Mouse (Mus musculus): ENCODE results near the gene Ptprk.

The Ptprk gene

DNA sequence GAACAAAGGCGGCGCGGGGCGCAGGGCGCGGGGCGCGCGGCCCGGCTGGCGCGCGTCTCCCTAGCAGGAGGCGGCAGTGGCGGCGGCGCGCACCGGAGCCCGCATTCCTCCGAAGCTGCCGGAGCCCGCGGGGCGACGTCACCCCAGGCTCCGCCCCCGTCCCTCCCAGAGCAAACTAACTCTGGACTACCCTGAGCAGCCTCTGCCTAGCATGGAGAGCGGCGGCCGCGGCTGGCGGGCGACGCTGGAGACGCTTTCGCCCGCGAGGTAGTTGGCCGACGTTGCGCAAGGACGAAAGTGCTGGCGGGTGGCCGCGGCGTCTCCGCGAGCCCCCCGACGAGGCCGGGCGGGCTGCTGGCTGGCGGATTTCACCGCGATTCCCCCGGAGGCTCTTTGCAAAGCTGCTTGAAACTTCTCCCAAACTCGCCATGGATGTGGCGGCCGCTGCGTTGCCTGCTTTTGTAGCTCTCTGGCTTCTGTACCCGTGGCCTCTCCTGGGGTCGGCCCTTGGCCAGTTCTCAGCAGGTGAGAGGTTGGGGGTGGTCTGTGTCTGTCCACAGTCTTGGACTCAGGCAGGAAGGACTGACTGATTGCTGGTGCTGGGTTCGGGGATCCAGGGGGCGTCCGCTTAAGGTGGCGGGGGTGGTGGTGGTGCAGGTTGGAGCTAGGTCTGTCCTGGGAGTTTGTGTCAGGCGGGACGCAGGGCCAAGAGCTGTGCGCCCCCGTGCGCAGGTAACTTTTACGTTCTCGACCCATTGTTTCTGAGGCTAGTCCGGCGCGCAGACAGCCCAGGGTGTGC lies at the start of gene Ptprk:
Ptprk (plus strand) TSS at position 168 of the 799 bp plus-strand sequence.
- peak; percentile 94 for DNase-seq (ENCODE audit: low spot score)

DNA sequence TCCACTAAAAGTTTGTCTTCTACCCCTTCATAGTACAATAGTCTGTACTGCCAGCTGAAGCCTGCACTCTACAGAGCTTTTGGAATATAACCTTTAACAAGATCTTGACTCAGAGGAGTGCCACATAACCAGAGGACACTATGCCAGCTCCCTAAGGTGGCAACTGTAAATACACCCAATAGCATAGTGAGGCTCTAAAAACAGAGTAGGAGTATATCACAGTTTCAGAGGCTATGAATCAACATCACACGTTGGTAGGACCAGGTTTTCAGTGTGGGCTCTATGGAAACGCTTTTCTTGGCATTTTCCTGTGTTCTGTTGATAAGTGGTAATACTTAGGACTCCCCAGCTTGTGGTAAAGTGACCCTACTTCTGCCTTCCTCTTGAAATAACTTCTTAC lies 46.8 kb upstream of the Ptprk start:
- no peak for DNase-seq (ENCODE audit: low spot score)

DNA sequence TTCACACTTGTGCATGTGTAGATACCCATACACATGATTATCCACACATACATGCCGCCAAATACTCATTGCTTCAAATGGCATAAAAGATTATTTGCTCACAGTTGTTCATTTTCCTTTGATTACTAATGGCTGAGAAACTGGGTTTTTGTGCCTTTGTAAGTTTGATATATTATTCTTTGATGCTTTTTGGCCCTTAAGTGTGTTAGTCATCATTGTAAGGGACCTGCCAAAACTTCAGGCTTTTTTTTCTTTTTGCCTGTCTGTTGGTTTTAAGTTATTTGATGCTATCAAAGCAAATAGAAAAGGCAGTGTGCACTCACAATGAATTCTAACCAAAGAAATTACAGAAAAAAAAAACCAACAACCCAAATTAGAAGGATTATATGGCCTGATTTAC lies 38.2 kb upstream of the Ptprk start:
- no peak for DNase-seq (ENCODE audit: low spot score)

DNA sequence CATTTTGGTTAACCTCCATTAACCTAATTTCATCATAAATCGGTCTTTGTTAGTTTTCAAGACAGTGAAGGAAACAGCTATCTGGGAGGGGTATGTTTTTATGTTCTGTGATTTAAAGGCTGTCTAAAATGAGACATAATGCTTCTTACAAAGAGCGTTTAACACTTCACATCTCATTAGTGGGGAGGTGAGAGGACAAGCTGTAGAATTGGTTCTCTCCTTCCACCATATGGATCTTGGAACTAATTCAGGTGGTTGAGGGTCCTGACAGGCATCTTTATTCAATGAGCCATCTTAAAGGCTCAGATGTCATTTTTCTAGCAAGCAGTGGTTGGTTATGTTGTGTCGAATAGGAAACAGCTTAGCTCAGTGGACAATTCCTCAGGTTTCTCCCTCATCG lies 19.9 kb upstream of the Ptprk start:
- DNase-seq (ENCODE audit: low spot score) = no peak

DNA sequence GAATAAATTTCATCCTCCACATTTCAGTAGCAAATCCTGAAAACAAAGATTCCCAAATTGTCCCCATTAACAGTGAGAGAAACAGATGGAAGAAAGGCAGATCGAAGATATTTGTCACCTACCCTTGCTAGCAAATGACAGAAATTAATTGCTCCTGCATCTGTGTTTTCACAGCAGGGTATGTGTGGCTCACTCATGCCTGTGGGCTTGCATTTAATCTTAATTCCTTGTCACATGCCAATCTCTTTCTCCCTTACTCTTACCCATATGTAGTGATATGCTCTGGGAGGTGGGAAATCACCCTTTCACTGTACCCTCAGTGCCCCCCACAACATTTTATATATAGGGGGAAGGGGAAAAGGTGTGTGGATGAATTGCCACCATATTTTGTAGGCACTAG lies 15.4 kb upstream of the Ptprk start:
- DNase-seq (ENCODE audit: low spot score) = no peak

DNA sequence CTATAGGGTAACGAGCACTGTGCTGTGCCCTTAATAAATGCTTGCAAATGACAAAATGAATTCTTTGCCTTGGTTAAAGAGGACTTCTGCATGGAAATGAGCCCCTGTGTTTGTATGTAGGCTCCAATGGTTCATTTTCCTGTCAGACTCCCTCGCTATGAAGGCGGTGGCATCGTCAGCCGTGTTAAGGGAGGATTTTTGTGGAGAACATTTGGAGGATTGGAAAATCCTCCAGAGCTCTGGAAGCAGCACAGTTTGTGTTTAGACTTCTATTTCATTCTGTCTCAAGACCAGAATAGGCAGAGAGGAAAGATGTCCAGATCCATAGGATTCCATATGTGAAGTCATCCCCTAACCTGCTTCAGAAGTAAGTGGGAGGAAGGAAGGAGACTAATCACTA lies 6.6 kb upstream of the Ptprk start:
- no peak for DNase-seq (ENCODE audit: low spot score)

DNA sequence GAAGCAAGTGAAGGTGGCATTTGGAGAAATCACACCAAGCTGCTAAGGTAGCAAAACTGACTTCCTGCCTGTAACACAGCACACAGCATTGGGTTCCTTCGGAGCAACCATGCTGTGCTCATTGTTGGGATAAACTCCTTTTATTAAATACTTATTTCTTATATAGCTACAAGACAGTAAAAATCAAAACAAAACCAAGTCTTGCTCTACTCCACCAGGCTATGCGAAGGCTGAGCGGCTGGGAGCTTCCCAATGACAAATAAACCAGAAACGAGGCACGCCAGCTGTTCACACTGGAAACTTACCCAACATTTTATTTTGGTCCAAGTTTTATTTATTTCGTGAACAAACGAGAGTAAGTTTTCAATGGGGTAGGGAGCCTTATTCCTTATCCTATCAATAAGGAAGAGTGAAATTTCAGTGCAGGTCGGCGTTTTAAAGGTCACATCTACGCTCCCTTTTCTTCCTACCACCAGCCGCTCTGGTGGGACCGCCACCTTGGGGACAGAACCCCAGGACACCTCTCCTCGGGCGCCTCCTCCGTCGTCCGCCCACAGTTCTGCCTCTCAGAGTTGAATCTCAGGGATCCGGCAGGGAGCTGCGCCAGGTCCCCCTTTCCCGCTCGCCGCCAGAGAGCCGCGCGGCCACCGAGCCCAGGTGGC lies 498 bp upstream of the Ptprk start:
- no peak for DNase-seq (ENCODE audit: low spot score)

DNA sequence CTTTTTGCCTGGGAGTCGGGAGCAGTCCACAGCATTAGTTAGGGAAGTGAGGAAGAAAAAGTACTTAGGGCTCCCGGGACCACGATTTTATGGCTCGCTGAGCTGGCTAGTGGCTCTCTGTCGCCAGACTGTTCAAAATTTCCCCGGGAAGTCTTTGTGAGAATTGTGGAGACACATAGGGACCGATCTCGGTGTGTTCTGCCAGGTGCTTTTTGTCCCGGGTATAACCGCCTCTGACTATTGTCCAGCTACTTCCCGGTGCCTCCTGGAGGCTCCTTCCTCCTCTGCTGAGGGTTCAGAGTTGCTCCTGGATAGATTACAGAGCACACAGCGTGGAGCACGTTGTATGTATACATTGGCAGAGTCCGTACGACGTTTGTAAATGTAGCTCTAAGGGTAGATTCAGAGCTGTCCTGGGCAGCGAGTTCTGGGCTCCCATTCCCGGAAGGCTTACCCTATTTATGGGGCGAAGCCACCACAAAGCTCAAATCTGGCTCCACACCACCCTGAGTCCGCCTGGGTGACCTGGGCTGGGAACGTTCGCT lies 943 bp downstream of the Ptprk start:
- peak; percentile 25 for DNase-seq (ENCODE audit: low spot score)

DNA sequence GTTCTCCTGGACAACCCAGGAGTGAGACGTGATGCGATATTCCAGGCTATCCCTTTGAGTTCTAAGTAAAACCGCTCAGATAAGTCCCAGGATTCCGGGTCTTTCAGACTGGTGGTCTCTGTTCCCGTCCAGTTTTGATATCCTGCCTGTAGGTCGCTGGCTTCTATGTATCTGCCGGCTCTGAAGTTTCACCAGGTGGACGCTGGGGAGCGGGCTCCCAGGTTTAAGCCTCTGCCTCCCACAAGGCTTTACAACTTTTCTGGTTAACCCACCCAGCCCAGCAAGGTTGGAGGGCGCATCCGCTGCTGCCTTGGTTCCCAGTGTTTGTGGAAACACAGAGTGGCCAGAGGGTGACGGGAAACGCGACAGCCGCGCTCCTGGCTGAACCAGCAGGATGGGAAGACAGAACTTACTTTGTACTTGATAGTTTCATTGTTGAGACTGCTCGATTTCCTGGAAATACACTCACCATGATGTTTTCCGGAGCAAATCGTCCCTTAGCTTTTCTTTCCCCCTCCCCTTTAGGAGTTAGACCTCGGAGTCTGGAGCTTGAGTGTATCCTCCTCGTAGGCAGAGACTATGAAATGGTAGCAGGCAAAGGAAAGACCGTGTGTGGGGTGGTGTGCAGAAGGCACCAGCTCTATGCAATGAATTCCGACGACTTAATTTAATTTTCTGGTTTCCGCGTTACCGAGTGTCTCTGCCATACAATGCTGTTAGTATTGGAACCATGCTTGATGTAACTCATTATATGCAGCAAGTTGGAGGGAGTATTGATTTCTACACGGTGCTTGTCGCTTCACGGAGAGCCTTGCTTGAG lies 1.6 kb downstream of the Ptprk start:
- peak; percentile 24 for DNase-seq (ENCODE audit: low spot score)

DNA sequence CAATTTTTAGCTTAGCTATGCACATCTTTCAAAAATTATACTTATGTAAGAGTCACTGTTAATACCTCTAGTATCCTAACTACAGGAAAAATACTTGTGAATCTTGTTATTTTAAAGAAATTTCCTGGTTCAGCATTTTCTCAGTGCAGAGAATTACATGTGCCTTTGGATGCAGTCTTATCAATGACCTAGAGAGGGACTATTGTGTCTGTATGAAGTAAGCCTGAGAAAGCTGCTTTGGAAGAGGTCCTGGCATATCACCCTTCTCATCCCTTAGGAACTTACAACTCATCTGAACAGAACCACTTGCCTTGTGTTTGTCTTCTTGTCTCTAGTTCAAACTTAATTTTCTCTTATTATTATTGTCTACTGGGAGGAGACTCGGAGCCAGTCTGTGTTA lies 3.6 kb downstream of the Ptprk start:
- DNase-seq (ENCODE audit: low spot score) = no peak

DNA sequence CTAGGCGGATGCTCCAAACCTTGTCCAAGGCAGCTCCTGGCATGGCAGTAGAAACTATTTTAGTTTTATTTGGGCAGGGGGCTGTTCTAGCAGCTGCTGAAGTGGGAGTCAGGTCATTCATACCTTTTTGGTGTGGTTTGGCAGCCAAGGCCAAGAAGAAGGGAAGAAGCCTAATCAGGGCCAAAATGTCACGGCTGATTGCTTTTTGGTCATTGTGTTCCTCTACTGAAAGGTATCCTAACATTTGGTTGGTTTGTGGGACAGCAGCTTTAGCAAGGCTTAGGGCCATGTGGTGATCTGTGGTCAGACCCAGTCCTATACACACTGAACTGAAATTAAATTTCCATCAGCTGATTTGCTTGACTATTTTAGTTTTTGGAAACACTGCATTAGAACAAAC lies 6.6 kb downstream of the Ptprk start:
- no peak for DNase-seq (ENCODE audit: low spot score)

DNA sequence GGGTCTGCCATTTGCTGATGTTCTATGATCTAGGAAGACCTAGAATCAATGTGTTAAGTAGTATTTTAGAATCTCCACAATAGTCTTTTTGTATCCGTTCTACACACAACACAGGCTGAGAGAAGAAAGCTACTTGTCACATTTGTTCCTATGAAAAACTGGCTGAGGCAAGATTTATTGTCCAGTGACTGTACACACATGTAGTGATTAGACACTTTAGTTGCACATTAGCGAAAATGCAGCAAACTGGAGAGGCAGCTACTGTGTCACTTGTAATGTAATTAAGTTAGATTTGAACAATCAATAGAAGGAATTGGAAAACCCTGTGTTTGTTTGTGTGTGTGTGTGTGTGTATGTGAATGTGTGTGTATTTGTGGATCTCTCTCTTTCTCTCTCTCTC lies 8.6 kb downstream of the Ptprk start:
- no peak for DNase-seq (ENCODE audit: low spot score)

DNA sequence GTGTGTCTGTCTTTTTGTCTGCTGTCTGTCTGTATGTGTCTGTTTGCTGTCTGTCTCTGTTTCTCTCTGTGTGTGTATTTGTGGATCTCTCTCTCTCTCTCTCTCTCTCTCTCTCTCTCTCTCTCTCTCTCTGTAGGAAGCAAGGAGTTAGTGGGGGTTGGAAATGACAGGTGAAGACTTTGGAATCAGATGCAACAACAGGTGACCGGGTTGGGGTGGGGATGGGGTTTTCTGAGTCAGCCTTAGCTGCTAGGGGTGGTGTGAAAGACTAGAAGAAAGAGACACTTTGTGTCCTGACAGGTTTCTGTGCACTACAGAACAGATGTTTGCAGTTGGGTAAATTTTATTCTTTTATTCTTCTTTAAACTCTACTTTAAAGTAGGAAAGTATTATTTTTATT lies 9.0 kb downstream of the Ptprk start:
- DNase-seq (ENCODE audit: low spot score) = no peak

DNA sequence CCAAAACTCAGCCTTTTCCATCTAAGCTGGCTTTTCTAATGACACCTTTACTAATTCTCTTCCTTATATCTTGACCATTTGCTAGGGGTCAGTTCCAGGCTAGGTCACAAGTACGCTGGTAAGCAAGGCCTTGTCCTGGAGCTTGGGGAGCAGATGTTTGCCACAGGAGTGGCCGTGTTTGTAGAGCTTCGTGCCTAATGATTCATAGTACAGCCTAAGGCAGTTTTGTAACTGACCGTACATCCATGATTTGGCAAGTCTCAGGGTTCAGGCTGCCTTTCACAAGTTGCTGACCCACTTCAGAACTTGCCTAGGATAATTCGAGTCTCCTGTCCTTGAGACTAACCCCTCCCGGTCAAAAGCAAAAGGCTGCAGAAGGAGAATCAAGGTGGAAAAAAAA lies 12.7 kb downstream of the Ptprk start:
- DNase-seq (ENCODE audit: low spot score) = no peak

DNA sequence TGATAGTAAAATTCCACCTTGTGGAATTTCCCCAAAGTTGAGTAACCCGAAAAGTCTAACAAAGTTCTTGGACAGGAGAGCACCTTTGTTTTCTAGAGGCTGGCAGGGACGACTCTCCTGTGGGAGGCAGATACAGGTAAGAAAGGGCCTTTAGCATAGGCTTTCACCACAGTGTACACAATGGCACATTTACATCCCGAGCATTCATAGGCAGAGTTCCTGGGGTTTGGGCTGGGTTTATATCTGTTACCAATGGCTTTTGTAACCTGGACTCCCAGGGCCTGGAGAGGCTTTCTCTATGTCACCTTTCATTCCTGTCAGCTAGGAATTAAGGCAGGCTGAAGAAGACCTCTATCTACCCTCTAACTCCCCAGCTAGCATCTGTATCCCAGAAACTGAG lies 13.1 kb downstream of the Ptprk start:
- DNase-seq (ENCODE audit: low spot score) = no peak

DNA sequence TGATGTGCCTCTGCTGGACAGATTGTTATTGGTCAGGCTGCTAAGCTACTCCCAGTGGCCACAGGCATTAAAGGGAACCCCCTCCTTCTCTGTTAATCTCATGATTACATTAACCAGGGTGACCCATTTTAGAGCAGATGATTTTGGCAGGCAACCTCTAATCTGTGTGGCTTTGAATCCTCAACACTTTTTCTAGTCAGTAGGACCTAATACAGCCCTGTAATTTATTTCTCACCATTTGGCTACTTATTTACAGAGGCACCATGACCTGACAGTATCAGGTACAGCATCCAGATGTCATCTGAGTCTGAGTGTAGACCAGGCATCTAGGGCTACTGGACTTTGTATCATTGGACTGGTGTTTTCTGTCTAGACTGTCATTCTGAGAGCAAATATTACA lies 21.4 kb downstream of the Ptprk start:
- DNase-seq (ENCODE audit: low spot score) = no peak

DNA sequence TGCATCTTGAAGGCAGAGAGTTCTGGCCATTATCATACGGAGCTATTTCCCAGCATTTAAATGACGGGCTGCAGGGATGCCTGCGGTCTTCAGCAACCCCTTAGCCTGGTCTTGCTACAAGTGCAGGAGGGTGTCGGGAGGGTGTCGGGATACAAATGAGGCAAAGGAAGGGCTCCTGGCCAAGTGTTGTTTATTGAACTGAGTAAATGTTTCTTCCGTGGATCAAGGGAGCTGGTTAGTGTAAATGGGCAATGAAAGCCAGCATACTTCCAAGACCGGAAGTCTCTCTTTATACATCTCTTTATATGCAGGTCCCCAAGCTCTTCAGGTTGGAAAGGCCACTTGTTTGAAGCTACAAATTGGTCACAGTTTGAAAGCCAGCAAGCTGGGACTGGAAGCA lies 23.0 kb downstream of the Ptprk start:
- no peak for DNase-seq (ENCODE audit: low spot score)

DNA sequence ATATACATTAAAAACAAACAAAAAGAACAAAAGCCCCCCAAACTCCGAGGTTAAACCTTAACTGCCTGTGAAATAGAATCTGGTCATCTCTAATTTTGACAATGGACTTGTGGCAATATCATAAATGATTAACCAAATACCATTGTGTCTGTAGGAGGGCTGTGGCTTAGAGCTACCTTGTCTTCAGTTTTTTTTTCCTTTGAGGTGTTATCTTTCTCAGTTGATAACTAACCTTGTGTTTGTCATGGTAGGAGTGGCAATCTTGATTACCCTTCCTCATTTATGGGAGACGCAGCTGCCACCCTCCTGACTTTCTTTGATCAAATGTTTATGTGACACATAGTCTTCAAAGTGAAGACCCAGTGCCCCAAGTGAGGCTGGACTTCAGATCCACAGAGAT lies 24.3 kb downstream of the Ptprk start:
- DNase-seq (ENCODE audit: low spot score) = no peak

DNA sequence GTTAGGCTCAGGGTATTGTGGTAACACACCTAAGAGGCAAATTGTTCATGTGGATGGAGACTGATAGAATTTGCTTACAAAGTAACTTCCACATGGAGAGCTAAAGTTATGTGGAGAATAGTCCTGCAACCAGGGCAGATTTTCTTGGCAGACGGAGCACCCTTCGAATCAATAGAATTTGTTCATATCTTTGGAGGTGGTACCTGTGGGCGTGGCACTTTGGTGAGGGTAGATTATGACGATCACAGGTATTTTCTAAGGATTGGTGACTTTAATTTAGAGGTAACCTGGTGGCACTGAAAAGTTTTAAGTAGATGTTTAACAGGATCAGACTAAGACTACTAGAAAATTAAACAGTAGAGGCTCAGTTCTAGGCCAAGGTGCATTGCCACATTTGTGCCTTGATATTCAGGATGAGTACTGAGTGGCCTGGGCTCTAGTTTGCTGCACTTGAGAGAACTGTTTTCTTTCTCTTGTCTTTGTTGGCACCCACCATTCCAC lies 28.8 kb downstream of the Ptprk start:
- no peak for DNase-seq (ENCODE audit: low spot score)

DNA sequence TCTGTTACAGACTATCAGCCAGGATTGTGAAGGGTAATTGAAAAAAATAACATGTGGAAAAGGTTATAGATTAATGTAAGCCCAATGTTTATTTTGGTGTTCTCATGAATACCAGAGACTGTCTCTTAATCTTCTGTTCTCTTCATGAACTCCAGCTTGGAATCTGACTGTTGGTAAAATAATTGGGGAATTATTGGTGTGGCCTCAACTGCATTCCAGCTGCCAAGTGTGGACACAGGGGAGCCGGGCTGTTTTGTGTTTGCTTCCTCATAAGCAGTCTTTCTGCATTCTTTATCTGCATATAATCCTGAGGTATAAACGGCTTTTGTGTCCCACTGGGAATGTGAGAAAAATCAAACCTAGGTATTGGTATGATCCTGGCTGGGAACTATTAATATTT lies 29.3 kb downstream of the Ptprk start:
- DNase-seq (ENCODE audit: low spot score) = no peak

DNA sequence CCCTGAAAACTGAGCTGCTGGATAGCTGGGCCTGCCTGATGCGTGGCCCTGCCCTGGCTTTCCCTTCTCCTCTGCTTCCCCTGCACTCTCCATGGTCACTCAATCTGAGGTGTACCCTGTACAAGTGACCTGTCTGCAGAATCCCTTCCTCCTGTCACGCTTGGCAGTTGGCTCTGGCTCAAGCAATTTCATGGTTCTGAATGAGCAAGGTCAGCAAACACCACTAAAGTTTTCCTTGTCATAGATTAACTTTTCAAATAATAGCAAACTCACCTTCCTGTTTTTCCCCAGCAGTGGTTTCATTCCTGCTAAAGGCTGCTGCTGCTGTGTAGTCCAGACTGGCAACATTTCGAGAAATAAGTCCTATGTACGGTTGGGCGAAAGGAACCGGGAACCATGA lies 30.6 kb downstream of the Ptprk start:
- DNase-seq (ENCODE audit: low spot score) = no peak

DNA sequence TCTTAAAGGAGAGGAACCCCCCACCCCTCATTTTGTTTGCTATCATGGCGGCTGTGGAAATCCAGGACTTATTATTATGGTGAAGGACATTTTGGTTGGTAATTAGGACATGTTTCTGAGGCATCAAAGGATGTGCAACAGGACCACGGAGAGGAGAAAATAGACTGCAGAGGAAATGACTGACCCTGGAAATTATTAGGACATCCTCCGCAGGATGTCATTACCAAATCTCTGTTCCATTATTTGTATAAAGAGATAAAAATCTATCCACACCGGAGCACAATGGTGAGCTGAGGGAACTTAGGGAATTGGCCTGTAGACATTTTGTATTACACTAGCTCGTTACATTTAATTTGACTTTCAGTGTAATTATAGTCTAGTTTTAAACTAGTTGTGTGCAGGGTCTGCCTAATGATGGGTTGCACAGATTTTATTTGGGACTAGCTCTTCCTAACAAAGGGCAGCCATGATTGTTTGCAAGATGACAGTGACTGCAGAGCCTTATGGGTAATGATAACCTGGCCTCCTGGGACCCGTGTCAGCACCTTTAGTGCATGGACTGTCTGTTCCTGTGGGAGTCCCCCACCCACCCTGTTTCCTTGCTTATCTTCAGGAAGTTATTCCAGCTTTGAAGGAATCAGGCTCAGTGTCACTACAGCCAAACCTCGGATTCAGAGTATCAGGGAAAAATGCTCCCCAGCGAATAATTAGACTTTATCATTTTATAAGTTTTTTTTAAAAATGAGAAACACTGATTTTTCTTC lies 38.4 kb downstream of the Ptprk start:
- DNase-seq (ENCODE audit: low spot score) = no peak

Measured in ovary, postnatal 36 days (tissue).